Mouse (Mus musculus): ENCODE results near the gene Fzr1.

Gene Fzr1

DNA sequence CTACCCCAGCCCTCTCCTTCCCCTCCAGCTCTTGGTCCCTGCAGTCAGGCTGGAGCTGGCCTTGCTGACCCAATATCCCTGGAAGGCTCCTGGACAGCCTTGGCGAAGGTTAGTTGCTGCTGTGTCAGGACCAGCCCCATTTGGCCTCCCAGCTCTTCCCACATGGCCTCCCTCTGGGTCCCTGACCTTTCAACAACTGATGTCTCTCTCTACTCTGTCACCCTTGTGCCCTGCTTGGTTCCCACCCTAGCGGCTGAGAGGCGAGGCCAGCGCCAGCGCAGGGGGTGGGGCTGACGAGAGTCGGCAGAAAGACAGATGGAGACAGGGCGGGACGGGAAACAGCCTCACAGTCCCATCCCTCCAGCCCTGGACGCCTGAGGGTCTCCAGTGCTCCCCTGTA, 49.9 kb downstream of the Fzr1 start, which contains the start of gene Tbxa2r:
Gene Tbxa2r, plus strand, starts transcription at position 346 of the 400 bp plus-strand sequence.
- DNase-seq (ENCODE audit: low spot score) = peak; percentile 74

DNA sequence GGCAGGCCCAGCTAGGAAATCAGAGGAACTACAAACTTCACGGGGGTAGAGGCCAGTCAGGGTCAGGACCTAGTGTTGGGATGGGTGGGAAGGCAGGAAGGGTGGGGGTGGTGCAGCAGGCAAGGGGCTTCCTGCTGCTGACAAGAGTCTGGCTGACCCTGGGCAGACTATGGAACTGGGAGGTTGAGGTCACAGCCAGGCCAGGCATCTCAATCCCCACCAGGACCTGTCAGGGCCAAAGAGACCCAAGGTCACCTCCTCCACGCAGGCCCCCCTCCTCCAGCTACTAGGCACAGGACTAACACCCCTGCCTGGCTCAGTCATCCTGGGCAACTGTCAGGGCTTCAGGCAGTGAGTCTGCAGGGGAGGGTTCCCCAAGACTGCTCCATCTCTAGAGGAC, 50.4 kb downstream of the Fzr1 start:
- DNase-seq (ENCODE audit: low spot score) = no peak

DNA sequence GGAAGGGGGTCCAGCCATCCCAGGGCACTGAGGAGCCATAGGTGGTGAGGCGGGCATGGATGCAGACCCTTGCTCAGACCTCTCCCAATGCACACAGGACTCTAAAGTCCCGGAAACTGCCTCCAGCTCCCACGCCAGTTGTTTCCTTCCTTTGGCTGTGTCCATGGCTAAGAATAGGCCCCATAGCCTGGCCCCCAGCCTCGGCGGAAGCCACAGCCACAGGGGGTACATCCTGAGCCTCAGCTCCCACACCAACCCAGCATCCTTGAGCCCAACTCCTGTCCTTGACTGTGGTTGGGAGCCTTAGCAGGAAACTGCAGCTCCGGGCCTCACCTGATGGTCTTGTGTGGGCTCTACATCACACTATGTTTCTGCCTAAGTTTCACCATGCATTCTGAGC, 51.5 kb downstream of the Fzr1 start:
- DNase-seq (ENCODE audit: low spot score) = peak; percentile 53

DNA sequence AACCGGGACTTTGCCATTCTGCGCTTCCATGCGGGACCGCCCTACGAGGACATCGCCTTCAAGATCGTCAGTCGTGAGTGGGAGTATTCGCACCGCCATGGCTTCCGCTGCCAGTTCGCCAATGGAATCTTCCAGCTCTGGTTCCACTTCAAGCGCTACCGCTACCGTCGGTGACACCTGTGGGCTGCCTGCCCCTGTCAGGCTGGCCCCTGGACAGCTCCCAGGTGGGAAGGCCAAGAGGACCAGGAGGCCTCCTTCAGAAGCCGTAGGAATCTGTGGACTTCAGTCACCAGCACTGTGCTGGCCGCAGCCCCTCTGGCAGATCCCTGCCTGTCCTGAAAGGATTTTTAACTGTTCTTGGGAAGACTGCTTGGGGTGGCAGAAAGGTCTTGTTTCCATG, 52.5 kb downstream of the Fzr1 start:
- no peak for DNase-seq (ENCODE audit: low spot score)

DNA sequence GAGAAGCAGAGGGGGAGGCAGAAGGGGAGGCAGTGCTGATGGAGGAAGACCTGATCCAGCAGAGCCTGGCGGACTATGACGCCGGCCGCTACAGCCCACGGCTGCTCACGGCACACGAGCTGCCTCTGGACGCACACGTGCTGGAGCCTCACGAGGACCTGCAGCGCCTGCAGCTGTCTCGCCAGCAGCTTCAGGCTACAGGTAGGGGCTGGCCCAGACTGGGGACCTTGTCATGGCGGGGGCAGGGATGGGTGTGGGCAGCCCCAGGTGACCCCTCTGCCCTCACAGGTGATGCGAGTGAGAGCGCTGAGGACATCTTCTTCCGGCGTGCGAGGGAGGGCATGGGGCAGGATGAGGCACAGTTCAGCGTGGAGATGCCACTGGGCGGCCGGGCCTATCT, 53.1 kb downstream of the Fzr1 start:
- no peak for DNase-seq (ENCODE audit: low spot score)

DNA sequence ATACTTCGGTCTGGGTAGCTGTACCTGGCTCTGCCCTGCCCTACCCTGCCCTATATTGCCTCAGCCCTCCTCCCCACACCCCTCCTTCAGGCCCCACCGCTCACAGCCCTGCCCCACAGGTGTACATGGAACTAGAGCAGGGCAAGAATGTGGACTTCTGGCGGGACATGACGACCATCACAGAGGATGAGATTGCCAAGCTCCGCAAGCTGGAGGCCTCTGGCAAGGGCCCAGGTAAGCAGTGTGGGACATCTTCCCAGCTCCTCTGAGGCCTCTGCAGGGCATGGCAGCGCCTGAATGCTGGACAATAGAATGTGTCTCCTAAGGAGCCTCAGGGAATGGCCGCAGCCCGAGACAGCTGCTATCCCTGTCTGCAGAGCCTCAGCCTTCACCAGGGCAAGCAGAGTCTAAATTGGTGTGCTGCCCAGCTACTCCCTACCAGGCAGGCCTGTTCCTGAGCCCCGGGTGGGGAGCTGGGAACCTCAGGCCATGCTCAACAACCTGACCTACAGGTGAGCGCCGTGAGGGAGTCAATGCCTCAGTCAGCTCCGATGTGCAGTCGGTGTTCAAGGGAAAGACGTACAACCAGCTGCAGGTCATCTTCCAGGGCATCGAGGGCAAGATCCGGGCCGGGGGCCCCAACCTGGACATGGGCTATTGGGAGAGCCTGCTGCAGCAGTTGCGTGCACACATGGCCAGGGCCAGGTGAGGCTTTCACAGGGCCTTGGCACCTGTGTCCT, 54.4 kb downstream of the Fzr1 start:
- DNase-seq (ENCODE audit: low spot score) = no peak

DNA sequence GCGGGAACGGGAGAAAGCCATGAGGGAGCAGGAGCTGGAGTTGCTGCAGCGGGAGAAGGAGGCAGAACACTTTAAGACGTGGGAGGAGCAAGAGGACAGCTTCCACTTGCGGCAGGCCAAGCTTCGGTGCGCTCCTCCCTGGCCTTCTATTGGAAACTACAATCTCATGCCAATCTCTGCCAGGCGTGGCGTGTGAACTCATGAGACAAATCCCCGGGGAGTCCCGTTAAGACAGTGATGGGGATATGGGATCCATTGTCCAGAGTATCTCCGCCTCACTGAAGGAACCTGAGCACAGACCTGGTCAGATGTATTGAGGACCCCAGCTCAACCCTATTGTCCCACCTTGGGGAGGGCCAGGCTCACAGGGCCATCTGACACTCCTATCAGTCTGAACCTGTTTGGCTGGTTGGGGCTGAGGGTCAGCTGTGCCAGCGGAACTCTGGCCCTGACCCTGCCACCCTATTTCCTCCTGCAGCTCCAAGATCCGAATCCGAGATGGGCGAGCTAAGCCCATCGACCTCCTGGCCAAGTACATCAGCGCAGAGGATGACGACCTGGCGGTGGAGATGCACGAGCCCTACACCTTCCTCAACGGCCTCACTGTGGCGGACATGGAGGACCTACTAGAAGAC, 55.1 kb downstream of the Fzr1 start:
- no peak for DNase-seq (ENCODE audit: low spot score)

DNA sequence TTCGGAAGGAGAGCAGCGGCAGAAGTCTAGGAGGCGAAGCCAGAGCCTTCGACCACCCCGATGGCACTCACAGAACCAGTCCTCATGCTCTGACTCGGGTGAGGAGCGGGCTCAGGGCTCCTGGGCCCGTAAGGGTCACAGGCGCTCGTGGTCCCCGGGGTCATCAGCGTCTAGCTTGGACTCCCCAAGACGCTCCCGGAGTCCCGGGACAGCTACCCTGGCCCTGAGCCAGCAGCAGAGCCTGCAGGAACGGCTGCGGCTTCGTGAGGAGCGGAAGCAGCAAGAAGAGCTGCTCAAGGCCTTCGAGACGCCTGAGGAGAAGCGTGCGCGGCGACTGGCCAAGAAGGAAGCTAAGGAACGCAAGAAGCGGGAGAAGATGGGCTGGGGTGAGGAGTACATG, 55.9 kb downstream of the Fzr1 start:
- DNase-seq (ENCODE audit: low spot score) = no peak

DNA sequence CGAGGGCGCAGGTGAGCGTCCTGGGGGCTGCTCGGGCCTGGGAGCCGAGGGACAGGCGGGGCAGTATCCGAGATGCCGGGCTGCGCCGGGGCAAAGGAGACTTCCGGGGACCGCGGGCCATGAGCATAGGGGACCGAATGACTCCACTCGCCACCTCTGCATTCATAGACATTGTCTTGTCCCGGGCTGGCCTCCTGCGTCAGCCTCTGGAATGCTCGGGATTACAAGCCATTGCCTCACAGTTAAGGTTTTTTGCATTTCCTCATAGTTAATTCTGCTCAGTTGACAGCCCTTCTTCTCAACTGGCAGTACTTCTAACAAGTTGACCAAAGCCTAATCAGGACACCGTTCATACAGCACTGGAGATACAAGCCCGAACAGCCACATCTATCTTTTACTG, 56.9 kb downstream of the Fzr1 start:
- DNase-seq (ENCODE audit: low spot score) = no peak

DNA sequence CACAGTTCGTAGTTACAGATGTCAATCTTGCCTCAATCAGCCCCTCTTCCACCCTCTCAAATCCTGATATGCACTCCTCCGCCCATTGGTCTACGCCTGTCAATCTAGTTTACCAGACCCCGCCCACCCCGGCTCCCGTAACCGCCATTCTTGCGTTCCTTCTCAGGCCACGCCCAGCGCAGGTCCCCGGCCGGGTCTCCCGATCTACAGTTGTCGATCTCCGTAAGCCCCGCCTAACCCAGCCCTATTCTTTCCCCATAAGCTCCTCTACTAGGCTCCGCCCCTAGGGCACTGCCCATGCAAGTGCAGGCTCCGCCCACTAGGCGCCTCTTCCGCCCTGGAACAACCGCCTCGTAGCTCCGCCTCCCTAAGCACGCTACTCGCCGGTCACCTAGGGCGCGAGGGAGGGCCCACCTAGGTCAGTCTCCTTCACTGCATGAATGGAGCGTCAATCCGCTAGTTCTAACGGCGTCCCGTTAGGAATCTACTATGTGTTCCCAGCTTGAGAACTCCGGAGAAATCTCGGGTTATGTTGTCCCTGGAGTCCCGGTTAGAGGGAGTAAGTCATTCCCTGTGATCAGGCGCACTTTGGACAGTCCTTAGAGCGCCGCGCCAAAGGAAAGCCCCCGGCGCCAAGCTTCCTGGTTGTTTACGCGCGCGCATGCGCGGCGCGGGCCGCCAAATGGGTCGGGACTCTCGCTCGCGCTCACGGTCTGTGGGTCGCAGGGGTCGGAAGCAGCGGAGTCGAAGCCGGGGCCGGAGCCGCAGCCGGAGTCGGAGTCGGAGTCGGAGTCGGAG, 57.6 kb downstream of the Fzr1 start, which contains the start of gene Cactin:
Gene Cactin, plus strand, starts transcription at position 554 of the 798 bp plus-strand sequence.
- peak; percentile 100 for DNase-seq (ENCODE audit: low spot score)

DNA sequence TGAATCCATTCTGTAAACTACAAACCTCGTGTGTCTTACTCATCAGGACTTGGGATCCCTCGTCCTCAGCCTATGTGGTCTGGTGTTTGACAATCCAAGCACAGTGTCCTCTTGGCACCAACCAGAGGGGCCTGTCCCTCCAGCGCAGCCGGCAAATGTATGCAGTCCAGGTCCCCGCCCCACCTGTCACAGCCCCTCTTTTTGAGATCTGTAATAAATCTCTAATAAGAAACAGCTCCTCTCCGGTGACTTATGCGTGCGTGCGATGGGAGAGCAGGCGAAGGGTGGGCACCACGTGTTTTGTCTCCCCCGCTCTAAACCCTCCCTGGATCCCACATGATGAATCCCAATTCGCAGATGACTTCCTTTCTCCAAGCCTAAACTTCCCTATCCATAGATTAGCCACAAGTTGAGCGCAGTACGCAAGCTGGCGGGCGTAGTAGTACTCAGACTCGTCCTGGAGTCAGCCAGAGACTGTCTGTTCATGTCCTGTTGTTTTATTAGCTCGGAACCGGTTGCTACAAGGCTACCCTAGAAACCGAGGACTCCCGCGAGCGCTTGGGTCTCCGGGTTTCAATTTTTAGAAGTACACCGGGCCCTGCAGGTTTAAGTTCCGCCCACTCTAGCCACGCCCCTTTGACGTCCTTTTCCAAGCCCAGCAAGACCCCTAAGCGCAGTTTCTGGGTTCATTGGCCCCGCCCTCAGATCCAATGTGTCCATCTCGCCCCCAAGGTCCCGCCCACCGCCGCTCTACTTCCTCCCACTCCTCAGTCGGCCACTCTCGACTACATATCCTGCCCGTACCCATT, 58.4 kb downstream of the Fzr1 start:
- no peak for DNase-seq (ENCODE audit: low spot score)

DNA sequence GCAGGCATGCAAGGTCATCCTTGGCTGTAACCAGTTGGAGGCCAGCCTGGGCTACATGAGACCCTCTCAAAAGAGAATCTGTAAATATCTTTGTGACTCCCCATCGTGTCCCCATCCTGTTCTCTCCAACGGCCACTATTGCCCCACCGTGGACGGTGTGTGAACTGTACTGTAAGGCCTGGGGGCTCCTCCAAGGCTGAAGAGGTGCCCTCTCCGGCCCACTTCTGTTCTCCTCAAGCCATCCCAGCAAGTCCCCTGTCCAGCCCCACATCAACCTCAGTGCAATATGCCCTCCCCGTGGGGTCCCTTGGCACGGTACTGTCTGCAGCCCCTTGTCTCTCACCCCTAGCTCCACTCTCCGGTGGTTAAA, 59.0 kb downstream of the Fzr1 start:
- no peak for DNase-seq (ENCODE audit: low spot score)

DNA sequence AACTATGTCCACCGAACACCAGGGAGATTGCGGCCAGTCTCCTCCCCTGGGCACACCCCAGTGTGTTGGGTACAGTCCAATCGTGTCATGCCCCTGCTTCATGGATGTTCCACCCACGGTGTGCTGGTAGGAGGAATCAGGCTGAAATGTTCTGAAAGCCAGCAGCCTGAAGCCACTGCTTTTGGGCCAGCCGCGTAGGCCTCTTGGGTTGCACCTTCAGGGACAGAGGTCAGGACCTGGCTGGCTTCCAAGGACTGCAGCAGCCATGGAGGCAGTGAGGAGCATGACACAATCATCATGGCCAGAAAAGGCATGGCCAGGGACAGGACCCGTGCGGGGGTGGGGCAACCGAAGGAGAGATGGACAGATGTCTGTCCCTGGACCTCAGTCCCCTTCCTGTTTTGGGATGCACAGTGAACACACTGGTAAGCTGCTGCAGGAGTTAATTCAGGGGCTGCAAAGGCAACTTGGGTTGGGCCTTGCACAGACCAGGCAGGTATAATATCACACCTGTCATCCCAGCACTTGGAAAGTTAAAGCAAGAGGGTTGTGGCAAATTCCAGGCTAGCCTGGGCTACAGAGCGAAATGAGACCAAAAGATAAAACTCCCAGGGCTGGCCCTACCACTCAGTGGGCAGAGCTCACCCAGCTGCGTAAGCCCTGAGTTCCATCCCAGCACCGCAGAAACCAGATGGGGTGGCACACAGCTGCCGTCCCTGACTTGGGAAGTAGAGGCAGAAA, 59.6 kb downstream of the Fzr1 start:
- DNase-seq (ENCODE audit: low spot score) = peak; percentile 57

DNA sequence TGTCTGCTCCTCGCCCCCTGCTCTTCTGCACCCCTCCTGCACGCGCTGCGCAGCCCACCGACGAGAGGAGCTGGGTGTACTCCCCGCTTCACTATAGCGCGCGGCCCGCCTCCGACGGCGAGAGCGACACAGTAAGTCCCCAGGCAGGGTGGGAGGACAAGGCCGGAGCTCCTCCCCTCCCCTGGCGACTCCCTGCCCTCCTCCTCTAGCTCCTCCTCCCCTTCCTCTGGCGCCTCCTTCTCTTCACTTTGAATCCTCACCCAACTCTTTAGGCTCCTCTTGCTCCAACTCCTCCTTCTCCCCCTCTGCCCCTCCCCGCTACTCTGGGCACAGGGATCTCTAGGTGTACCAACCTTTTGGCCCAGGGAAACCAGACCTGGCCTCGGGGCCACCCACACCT, 61.0 kb downstream of the Fzr1 start:
- peak; percentile 81 for DNase-seq (ENCODE audit: low spot score)

DNA sequence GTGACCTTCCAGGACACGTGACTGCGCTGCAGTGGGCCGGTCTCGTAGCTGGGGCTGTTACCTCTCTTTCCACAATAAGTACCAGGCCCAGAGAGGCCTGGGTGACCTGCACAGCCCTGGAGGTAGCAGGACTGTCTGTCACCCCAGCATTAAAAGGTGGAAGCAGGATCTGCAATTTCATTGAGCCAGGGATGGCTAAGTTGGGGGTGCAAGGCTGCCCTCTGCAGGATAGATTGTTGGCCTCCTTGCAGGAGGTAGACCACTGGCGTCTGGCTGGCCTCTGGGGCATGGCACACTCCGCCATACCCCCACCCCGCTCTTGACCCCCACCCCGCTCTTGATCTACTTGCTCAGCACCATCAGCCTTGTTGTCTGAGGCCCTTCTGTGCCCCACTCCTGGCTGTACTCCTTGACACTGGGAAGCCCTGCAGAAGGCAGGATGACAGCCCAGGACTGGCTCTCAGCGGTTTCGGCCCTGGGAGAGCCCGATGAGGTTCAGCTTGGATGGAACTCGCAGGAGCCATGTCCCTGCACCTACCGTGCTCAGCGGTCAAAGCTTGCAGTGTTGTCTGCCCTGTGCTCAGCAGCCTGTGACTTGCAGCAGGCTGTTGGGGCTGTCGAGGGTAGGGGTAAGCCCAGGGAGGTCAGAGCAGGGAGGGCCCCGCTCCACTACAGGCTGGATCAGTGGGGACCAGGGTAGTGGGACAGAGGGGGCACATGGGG, 61.8 kb downstream of the Fzr1 start:
- no peak for DNase-seq (ENCODE audit: low spot score)
